Mouse (Mus musculus): ENCODE measurements around the gene Orm2. TPM values are rescaled to one million over a fixed set of nuclear protein-coding genes. Genes with fewer than 3 reads are reported as not detected.

Orm2 gene
- total RNA-seq, 4 experiments from 2014 or later, result 1.3 TPM; not detected in 3

DNA sequence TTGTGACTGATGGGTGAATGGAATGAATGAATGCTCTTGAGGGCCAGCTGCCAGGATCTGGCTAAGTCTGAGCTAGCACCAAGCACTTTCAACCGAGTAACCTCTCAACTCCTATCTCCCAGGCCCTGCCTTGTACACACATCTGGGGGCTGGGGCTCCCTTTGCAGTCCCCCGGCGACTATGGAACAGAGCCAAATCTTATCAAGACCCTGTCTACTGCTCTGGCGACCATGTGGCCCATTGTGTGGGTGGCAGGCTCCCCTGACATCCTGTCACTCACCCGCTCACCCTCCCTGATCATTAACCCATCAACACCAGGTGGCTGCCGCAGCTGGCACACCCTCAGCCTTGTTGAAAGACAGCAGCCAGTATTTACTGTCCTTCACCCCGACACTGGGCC is 42.8 kb downstream of the Orm2 start:
- no peak for DNase-seq (ENCODE audit: low spot score in 2 of 2)

DNA sequence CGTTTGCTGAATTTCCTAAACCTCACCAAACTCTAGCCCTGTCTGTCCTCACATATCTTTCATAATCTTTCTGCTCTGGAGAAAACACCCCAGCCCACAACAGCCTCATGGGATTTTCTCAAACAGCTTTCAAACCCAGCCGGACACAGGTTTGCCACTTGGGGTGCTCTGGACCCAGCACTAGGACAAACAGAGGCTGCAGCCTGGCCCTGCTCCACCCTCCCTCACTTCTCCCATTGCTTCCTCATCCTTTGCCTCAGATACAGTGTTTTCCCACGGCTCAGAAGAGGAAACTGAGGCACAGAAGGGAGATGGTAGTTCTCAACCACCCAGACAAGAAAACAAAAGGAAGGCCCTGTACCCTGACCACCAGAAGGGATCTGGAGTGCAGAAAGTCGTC is 43.4 kb downstream of the Orm2 start:
- no peak for DNase-seq (ENCODE audit: low spot score in 2 of 2)

DNA sequence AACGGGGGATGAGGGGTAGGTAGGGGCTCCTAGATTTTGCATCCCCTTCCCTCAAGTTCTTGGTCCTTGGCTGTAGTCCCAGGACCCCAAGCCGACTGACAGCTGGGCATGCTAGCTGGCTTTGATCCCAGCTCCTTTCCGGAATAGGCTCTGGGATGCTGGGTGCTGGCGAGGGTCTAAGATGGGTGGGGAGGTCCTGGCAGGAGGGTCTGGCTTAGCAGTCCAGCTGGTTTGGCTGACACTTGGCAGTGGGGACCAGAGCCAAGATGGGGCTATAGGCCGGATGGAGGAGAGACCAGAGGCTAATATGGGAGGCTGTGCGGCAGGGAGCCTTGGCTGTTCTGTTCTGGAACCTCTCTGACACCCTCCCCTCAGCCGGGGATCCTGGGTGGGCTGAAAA is 46.0 kb downstream of the Orm2 start:
- no peak for DNase-seq (ENCODE audit: low spot score in 2 of 2)

DNA sequence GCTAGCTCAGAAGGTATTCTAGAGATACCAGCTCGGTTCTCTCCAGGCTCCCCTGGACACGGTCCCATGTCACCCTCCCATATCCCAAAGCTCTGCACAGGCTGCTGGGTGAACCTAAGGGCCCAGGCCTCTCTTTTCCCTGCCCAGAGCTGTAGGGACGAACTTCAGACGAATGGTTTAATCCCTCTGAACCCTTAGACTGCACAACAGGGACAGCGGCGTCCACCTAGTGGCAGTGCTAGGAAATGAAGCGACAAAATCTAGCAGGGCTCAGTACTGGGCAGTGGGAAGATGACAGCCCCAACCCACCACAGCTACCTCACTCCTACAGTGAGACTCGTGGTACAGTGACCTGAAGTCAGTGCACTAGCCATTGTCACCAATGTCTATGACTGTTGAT is 46.4 kb downstream of the Orm2 start:
- DNase-seq (ENCODE audit: low spot score in 2 of 2), result peak in 1 of 2 experiments; percentile 34

DNA sequence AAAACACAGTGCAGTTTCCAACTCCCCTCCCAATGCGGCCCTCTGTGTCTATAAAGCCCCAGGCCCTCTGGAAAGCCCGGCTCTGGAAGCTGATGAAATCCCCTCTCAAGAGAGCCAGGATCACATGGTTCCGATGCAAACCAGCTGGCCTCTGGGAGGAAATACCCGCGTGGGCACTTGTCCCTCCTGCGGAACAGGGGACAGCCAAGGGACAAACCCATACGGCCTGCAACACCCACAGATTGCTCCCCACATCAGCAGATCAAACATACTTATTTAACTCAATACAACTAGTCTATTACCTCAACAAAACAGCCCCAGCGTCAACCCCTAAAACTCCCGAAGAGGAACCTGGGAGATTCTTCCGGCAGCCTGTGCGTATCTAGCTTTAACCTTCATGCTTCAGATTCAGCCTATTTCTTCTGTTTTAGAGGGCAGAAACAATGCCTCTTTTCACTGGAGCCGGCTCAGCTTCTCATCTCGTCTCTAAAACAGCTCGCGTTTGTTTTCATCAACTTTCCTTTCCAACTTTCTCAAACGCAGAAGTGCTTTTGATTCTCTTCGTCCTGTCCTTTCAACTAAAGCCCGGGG is 47.2 kb downstream of the Orm2 start:
- no peak for DNase-seq (ENCODE audit: low spot score in 2 of 2)

DNA sequence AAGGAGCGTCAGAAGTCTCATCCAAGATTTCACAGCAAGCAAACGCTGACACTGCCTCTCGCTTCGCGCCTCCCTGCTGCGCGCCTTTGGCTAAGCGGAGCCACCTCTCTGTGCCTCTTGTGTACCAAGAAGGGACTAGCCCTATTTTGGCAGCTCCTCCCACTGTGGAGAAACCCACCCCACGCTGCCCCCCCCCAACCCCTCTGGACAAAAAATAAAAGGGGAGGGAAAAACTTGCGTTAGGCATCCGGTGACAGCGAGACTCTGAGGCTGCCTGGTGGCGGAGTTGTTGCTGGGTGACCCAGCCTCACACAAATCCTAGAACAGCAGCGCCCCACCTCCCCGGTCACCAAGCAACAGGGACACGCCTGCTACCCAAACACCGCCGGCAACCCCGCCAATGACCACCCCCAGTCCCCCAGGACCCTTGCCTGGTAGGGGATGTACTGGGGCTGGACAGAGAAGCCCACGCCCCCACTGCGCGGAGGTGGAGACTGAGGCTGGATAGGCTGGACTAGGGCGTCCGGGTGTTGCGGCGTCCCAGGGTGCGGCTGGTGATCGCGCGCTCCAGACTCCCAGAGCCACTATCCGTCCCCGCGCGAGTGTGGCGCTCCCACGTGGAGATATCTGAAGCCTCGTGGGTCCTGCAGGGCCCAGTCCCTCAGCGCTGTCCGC is 47.8 kb downstream of the Orm2 start:
- peak; percentile 75 for DNase-seq (ENCODE audit: low spot score in 2 of 2)

DNA sequence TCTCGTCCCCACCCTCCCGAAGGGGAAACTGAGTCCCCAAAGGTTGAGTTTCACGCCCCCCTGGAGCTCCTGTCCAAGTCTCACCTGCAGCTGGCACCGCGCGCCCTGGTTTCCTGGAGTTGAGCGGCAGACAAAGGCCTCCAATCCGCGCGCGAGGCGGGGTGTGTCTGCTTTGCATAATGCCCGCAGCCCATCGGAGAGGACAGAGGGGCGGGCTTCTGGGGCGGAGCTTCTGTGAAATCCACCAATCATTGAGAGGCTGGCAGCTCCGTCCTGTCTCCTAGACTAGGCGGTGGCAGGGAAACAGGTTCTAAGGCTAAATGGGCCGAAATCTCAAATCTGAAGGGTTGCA is 48.3 kb downstream of the Orm2 start:
- DNase-seq (ENCODE audit: low spot score in 2 of 2), result peak; percentile 84 to 89

DNA sequence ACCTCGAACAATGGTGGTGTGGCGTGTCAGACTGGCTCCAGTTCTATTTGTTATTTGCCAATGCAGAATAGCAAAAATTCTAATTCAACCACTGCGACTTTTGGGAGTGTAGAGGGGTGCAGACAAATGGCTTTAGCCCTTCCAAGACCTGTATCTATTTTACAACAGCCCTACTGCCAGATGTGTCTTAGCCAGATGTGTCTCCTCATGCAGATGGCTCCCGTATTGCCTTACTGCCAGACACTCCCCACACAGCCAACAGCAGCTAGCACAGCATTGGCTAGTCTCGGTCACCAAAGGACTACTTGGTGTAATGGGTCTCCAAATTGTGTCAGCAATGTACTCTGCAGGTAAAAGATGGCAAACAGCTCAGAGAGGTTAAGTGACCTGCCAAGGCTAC is 49.0 kb downstream of the Orm2 start:
- DNase-seq (ENCODE audit: low spot score in 2 of 2), result no peak

DNA sequence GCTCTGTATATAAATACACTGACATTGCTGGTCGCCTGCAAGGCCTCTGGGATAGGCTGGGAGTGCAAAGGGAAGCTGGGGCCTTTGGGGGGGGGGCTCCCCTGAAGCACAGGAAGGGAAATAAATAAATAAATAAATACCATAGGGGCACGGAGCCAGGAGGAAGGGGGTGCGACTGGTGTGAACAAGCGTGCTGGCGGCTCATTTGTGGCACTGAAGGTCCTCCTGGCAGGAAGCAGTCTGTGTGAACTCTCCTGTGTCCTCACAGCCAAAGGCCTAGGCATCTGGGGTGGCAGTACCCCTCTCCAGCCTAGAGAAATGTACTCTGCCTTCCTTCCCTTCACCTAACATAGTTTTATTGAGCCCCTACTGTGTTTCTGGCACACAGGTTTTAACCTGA is 52.7 kb downstream of the Orm2 start:
- no peak for DNase-seq (ENCODE audit: low spot score in 2 of 2)

Other genes starting within 250 kb of the Orm2 start
- not detected for gene Ambp, start 207.7 kb upstream of the Orm2 start, total RNA-seq (2022)
- gene Kif12, start 190.3 kb upstream of the Orm2 start, total RNA-seq (2022), result not detected
- under 1 TPM; 0.17 to 0.67 (median 0.65) TPM for gene Col27a1, start 148.4 kb upstream of the Orm2 start, total RNA-seq (2022)
- gene Orm1, start 17.9 kb upstream of the Orm2 start, total RNA-seq (2022), result 1 to 10 TPM in 3 of 4 experiments, not detected in 1; 1.8 to 4.2 (median 2.1) TPM
- not detected for gene Orm3, start 6.3 kb upstream of the Orm2 start, total RNA-seq (2022)
- gene Akna, start 40.9 kb downstream of the Orm2 start, total RNA-seq (2022), result 1 to 10 TPM in 2 of 4 experiments, under 1 TPM in 2; 0.68 to 1.4 (median 0.96) TPM
- 1 to 10 TPM; 2.5 to 4.4 (median 4.0) TPM for gene Whrn, start 133.5 kb downstream of the Orm2 start, total RNA-seq (2022)
- gene Atp6v1g1, start 182.3 kb downstream of the Orm2 start, total RNA-seq (2022), result 100 to 1,000 TPM; 268 to 323 (median 295) TPM
- 10 to 100 TPM; 18.9 to 20.8 (median 20.1) TPM for gene Tmem268, start 196.3 kb downstream of the Orm2 start, total RNA-seq (2022)
- gene Gm11213, start 242.8 kb downstream of the Orm2 start, total RNA-seq (2022), result not detected